Mouse (Mus musculus) subcutaneous adipose tissue, adult 2 months (tissue): ENCODE results near the gene Lzic. TPM values are rescaled to one million over a fixed set of nuclear protein-coding genes. Genes with fewer than 3 reads are reported as not detected.

ENCODE experiments used
- polyA plus RNA-seq: library from polyadenylated mRNA; depleted of rRNA; stranded (reverse); fragments of >200 nt; gene quantifications from 2 replicates; pipeline ENCODE4 v1.2.3, GENCODE M21; 2012; ENCODE audit warnings: low replicate concordance; rRNA removed

Lzic gene
- 15.4 and 19.9 TPM in 2 replicates for polyA plus RNA-seq

DNA sequence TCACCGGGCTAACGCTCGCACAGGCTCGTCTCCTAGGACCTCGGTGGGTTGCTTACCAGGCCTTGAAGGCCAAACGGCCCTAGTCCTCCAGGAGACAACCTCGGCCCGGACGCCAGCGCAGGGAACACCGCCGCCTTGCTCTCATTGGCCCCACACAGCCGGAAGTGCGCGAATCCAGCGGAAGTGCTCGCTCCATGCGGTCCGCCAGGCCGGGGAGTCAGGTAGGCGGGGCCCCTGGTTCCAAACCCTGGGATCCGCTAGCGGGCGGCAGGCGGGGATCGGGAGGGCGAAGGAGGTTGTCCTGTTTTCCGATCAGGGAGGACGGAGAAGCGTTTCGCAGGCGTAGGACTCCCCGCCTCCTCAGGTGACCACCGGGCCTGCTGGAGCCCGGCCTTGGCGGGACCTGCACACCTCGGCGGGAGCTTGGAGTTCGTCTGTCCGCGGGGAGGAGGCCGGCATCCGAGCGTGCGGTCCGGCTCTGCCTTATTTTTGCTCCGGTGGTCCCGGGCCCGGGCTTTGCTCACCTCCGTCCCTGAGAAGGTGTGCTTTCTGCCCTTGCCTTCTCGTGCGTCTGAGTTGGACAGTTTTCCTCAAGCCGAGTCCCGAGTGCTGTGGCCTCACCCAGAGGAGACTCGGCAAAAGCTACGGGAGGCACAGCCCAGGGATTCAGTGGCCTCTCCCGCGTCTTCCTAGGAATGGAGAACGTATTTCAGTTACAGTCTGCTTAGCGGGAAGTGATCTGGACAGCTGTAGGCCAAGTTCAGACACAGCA is at the start of gene Lzic, which contains the start of gene Nmnat1:
Gene Lzic, plus strand, starts transcription at position 177 of the 772 bp plus-strand sequence.
Gene Nmnat1, minus strand, starts transcription at position 150 of the 772 bp plus-strand sequence.

DNA sequence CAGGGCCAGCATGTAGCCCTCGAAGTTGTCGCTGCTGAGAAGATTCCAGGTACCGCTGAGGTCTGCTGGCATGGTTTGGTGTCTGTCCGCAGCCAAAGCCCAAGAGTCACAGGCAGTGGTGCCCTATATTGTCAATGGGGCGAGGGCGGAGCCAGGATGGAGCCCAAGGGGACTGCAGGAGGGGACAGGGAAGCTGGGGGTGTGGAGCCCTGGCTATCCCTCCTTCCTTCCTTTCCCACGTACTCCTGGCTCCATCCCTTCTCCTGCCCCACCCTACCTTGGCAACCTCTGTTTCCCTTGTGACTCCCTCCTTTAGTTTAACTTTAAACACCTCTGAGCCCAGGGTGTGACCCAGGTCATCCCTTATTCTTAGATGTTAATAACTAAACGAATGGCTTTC is 30.1 kb upstream of the Lzic start, which contains the start of gene Rbp7:
Gene Rbp7, minus strand, starts transcription at position 100 of the 400 bp plus-strand sequence.

DNA sequence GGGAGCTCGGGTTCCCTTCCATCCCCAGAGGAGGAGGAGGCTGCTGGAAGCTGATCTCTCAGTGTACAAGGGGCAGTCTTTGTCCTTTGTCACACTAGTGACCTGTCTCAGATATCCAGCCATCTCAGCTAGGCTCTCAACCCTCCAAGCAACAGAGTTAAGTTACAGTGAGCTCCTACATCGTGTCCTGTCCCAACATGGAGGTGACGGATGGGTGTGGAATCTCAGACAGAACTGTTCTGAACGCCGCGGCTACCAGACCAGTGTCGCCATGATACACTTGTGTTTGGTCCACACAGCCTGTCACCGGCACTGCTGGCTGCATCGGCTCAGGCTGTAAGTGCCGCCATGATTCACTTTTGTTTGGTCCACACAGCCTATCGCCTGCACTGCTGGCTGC is 8.0 kb upstream of the Lzic start, which contains the start of gene Tmem274:
Gene Tmem274, plus strand, starts transcription at position 301 of the 400 bp plus-strand sequence.

DNA sequence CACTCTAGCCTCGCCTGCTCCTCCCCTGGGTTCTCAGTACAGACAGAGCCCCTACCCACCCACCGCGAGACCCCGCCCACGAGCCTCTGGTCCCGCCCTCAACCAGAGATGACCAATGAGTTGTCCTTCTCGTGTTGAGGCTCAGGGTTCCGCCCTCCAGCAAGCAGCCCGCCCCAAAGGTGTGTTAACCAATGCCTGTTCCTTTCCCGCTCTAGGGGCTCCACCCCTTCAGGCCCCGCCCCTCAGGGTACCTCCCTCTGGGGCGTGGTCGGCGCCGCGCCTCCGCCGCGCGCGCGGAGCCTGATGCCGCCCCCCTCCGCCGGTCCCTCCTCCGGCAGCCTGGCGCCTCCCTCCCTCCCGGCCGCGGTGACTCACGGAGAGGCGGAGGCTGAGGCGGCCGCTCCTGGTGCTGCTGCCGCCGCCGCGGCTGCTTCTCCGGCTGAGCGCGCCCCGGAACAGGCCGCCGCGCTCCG is 32.9 kb downstream of the Lzic start, which contains the start of gene Ctnnbip1:
Gene Ctnnbip1, plus strand, starts transcription at position 369 of the 473 bp plus-strand sequence.

Other genes starting within 250 kb of the Lzic start
- gene Kif1b, start 177.5 kb upstream of the Lzic start, polyA plus RNA-seq = 56.1 and 78.6 TPM in 2 replicates
- 53.7 and 69.5 TPM in 2 replicates for gene Ube4b, start 58.5 kb upstream of the Lzic start, polyA plus RNA-seq
- gene Rbp7, start 30.3 kb upstream of the Lzic start, polyA plus RNA-seq = 24.5 and 39.1 TPM in 2 replicates
- not detected in 2 replicates for gene Tmem274, start 7.9 kb upstream of the Lzic start, polyA plus RNA-seq
- 10.5 and 16.9 TPM in 2 replicates for gene Nmnat1, start within 50 bp of the Lzic start, polyA plus RNA-seq
- gene Ctnnbip1, start 33.0 kb downstream of the Lzic start, polyA plus RNA-seq = 23.2 and 39.3 TPM in 2 replicates
- gene Clstn1, start 101.2 kb downstream of the Lzic start, polyA plus RNA-seq = 33.9 and 67.3 TPM in 2 replicates
- 8.1 and 16.2 TPM in 2 replicates for gene Pik3cd, start 217.3 kb downstream of the Lzic start, polyA plus RNA-seq